Mouse (Mus musculus): ENCODE data around the gene Vangl2.

Vangl2 gene

DNA sequence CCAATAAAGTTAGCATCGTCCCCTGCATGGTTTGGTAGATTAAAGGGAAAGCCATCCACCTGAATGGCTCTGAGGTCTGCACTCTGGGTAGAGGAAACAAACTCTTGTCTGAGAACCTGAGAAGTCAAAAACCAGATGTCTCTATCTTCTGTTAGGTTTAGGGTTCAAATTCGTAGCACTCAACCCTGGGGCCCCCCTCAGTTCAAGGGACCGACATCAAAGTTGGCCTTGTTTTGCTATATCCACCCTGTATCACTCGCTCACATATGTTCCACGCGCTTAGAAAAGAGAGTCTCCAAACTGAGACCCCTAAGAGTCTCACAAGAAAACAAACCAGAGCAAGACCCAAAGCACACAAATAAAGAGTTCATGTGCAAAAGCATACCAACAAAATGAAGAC, 66.5 kb downstream of the Vangl2 start:
- DNase-seq, result no peak

DNA sequence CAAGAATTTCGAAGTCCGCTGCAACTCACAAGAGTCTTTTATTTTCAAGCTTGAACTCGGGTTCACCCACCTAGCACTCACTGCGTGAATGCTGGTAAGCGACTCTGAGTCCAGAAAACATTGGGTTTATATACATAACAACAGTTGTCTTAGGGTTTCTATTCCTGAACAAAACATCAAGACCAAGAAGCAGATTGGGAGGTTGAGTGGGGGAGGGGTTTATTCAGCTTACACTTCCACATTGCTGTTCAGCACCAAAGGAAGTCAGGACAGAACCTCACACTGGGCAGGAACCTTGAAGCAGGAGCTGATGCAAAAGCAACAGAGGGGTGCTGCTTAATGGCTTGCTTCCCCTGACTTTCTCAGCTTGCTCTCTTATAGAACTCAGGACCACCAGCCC, 67.5 kb downstream of the Vangl2 start:
- DNase-seq, result no peak

DNA sequence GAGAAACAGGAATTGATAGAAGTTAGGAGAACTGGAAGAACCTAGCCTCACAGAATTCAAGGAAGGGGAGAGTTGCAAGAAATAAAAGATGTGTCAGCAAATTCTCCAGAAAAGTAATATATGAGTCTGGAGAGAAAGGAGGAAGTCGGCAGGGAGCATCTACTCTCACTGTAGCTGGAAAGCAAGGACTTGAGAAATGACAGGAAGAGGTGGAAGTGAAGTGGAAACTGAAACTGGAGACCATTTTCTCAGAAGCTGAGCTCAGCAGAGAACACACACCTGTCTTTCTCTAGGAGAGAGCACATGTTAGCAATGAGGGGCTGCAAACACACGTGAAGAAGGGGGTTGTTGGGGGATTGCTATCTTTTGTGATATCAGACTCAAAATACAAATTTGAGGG, 70.8 kb downstream of the Vangl2 start:
- no peak for DNase-seq

DNA sequence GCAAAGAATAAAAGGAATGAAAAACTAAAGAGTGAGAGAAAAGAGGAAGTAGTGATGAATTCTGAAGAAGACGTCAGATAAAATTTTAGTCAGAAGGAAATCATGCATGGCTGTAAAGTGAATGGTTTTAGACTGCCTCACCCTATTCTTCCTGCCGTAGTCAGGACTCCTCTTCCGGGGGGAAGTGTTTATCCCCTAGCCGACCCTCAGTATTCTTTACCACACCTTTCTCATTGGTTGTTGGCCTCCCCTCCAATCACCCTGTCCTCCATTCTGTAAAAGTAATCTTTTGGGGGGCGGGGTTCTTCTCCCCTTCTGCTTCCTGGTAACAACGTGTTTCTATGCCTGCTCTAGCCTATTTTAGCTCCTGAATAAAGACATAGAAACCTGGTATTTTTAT, 73.2 kb downstream of the Vangl2 start:
- no peak for DNase-seq

All from cerebellum, adult 9-11 months (tissue).